Mouse (Mus musculus) E14TG2a.4 (cell line): Measurements from ENCODE around the gene Pdlim5.

ENCODE experiments used
- CTCF ChIP-seq: conservative IDR thresholded peaks from 2 replicates; pipeline ENCODE4 v1.5.1; 2014; ENCODE audit warnings: low read length
- NANOG ChIP-seq: IDR thresholded peaks from 2 replicates; pipeline ENCODE4 v1.6.1; 2014; ENCODE audit warnings: borderline replicate concordance, low read length, mixed read lengths

DNA sequence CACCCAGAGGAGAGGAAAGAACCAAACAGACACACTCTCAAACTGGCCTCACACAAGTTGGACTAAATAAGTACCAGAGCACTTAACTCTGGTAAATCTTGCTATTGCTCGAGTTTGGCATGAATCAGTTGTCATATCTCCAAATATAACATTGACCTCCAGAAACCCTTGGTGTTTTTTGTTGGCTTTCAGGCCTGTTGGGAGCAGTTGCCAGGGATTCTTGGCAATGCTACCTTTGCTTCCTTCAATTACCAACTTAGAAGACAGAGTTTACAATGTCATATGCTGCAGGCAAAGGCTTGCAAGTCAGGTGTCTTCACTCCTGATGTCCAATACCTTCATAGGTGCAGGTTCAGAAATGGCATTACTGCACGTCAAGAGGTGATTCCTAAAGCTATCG lies 26.0 kb upstream of the Pdlim5 start:
- TF ChIP-seq CTCF (no peak), NANOG (no peak)
